Mouse (Mus musculus): Measurements from ENCODE around the gene Cdh23. TPM values are rescaled to one million over a fixed set of nuclear protein-coding genes. Genes with fewer than 3 reads are reported as not detected.
A peak's percentile ranks its signal among the peaks of the same experiment; 100 is the strongest.

Cdh23 gene
- total and polyA plus RNA-seq, 2 experiments from 2014 or later = 1.9 to 13.1 TPM

- H3K36me3 ChIP-seq (ENCODE audit: insufficient read depth) = no peaks in the 10 kb centered on the region
- peak; percentile 29 for DNase-seq
- no peak overlapping the region for H3K4me3 ChIP-seq (ENCODE audit: low read depth, low read length)
- no peaks in the 10 kb centered on the region for H3K9me3 ChIP-seq (ENCODE audit: low read length)
- no peak overlapping the region for H3K9ac ChIP-seq
- no peak for TF ChIP-seq CTCF (IDR thresholded peaks at IDR 0.05; ENCODE audit: low read depth)
- H3K4me2 ChIP-seq (ENCODE audit: low read depth) = no peak overlapping the region
- no peak overlapping the region for H3K27ac ChIP-seq (ENCODE audit: low read depth, low read length)
- no peaks in the 10 kb centered on the region for H3K27me3 ChIP-seq (ENCODE audit: insufficient read depth, low read length)
- ATAC-seq = peak; percentile 55
- WGBS = 41% methylated on average over 2 of the region's 2 CpGs
- no peaks in the 10 kb centered on the region for H3K4me1 ChIP-seq (ENCODE audit: insufficient read depth)
Observed at GRCm38 (mm10) chr10:60491538-60491937, 204.8 kb downstream of the Cdh23 start.

DNA sequence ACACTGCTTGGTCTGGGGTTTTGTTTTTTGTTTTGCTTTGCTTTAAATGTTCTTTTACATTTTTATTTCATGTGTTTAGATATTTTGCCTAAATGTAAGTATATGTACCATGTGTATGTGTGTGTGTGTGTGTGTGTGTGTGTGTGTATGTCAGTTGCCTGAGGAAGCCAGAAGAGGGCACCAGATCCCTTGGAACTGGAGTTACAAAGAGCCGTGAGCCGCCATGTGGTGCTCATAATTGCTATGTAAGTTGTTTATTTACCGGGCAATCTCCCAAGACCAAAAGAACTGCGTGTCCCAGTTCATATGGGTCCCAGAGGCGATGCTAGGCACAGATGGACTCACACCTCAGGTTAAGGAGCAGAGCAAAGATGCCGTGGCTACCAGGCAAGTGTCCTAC lies 214.9 kb downstream of the Cdh23 start:
- TF ChIP-seq CTCF (IDR thresholded peaks at IDR 0.05; ENCODE audit: low read depth) = no peak
- ATAC-seq = no peak

DNA sequence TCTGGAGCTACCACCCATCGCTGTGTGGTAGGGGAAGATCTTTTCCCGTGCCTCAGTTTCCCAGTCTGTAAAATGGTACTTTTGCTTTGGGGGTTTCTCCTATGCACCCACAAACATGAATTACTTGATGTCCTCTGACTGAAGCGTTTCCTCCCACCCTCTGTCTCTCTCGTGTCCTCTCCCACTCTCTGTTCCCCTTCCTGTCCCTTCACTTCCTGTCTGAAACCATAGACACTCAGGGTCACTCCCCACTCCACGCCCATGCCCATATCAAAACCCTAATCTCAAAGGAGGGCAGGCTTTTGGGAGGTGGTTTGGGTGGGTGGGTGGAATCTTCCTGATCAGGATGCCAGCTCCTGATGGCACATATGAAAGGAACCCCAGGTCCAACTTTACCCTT lies 221.7 kb downstream of the Cdh23 start:
- Histone ChIP-seq H3K27ac (ENCODE audit: low read depth, low read length) (no peak overlapping the region), H3K36me3 (ENCODE audit: insufficient read depth) (no peaks in the 10 kb centered on the region), H3K9ac (no peak overlapping the region), H3K4me3 (ENCODE audit: low read depth, low read length) (no peak overlapping the region), H3K27me3 (ENCODE audit: insufficient read depth, low read length) (no peaks in the 10 kb centered on the region), H3K9me3 (ENCODE audit: low read length) (no peaks in the 10 kb centered on the region), H3K4me2 (ENCODE audit: low read depth) (no peak overlapping the region), H3K4me1 (ENCODE audit: insufficient read depth) (no peaks in the 10 kb centered on the region)
- no peak for ATAC-seq
- DNase-seq = no peak
- 86% methylated on average over 5 of the region's 5 CpGs for WGBS
- TF ChIP-seq CTCF (IDR thresholded peaks at IDR 0.05; ENCODE audit: low read depth) = no peak

More for the DNA sequence above, 214.9 kb downstream of the Cdh23 start:
- Histone ChIP-seq H3K27me3 (ENCODE audit: insufficient read depth, low read length) (no peaks in the 10 kb centered on the region), H3K9ac (no peak overlapping the region), H3K36me3 (ENCODE audit: insufficient read depth) (no peaks in the 10 kb centered on the region), H3K4me1 (ENCODE audit: insufficient read depth) (no peaks in the 10 kb centered on the region), H3K4me3 (ENCODE audit: low read depth, low read length) (no peak overlapping the region), H3K27ac (ENCODE audit: low read depth, low read length) (no peak overlapping the region), H3K9me3 (ENCODE audit: low read length) (no peaks in the 10 kb centered on the region), H3K4me2 (ENCODE audit: low read depth) (no peak overlapping the region)
- DNase-seq = no peak
- 90% methylated on average over 6 of the region's 6 CpGs for WGBS

DNA sequence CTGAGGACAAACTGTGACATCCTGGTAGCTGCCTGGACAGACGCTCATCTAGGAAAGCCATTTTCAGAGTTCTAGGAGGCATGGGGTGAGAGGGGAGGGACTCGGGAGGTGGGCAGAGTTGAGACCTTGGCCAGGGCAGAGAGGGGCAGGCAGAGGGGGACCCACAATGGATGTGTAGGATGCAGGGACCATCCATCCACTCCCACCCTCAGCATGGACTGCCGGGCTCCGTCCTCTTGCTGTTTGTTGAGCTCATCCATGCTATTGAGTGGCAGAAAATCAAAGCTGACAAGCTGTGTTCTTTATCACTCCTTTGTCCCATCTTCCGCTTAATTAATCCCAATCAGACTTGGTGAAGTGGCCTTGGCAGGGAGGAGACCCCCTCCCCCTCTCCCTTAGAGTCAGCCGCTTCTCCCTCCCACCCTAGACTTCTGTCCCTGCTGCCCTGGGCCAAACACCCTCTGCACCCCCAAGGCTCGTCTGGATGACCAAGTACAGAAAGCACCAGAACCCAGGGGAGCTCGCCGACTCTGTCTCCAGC lies 222.4 kb downstream of the Cdh23 start:
- ATAC-seq (no peak), DNase-seq (no peak)
- Histone ChIP-seq H3K4me3 (ENCODE audit: low read depth, low read length) (no peak overlapping the region), H3K9me3 (ENCODE audit: low read length) (no peaks in the 10 kb centered on the region), H3K27ac (ENCODE audit: low read depth, low read length) (no peak overlapping the region), H3K9ac (no peak overlapping the region), H3K36me3 (ENCODE audit: insufficient read depth) (no peaks in the 10 kb centered on the region), H3K27me3 (ENCODE audit: insufficient read depth, low read length) (no peaks in the 10 kb centered on the region), H3K4me2 (ENCODE audit: low read depth) (no peak overlapping the region), H3K4me1 (ENCODE audit: insufficient read depth) (no peaks in the 10 kb centered on the region)
- WGBS = 15% methylated on average over 9 of the region's 9 CpGs
- no peak for TF ChIP-seq CTCF (IDR thresholded peaks at IDR 0.05; ENCODE audit: low read depth)

GRCm38 (mm10) chr10:60467752-60468151 lies 228.5 kb downstream of the Cdh23 start:
- ATAC-seq (no peak), DNase-seq (no peak)
- WGBS = 26% methylated on average over 4 of the region's 4 CpGs
- Histone ChIP-seq H3K4me2 (ENCODE audit: low read depth) (no peak overlapping the region), H3K36me3 (ENCODE audit: insufficient read depth) (no peaks in the 10 kb centered on the region), H3K9ac (no peak overlapping the region), H3K4me1 (ENCODE audit: insufficient read depth) (no peaks in the 10 kb centered on the region), H3K27me3 (ENCODE audit: insufficient read depth, low read length) (no peaks in the 10 kb centered on the region), H3K9me3 (ENCODE audit: low read length) (no peaks in the 10 kb centered on the region), H3K27ac (ENCODE audit: low read depth, low read length) (no peak overlapping the region), H3K4me3 (ENCODE audit: low read depth, low read length) (no peak overlapping the region)
- TF ChIP-seq CTCF (IDR thresholded peaks at IDR 0.05; ENCODE audit: low read depth) = no peak

- TF ChIP-seq CTCF (IDR thresholded peaks at IDR 0.05; ENCODE audit: low read depth) = no peak
- Histone ChIP-seq H3K4me2 (ENCODE audit: low read depth) (no peak overlapping the region), H3K4me3 (ENCODE audit: low read depth, low read length) (no peak overlapping the region), H3K27ac (ENCODE audit: low read depth, low read length) (no peak overlapping the region), H3K9ac (no peak overlapping the region), H3K9me3 (ENCODE audit: low read length) (no peaks in the 10 kb centered on the region), H3K36me3 (ENCODE audit: insufficient read depth) (no peaks in the 10 kb centered on the region), H3K27me3 (ENCODE audit: insufficient read depth, low read length) (no peaks in the 10 kb centered on the region), H3K4me1 (ENCODE audit: insufficient read depth) (no peaks in the 10 kb centered on the region)
- no peak for DNase-seq
- WGBS = 89% methylated on average over 13 of the region's 13 CpGs
- ATAC-seq = no peak
Observed at GRCm38 (mm10) chr10:60463953-60464647, 232.2 kb downstream of the Cdh23 start.

GRCm38 (mm10) chr10:60456662-60457397 lies 239.5 kb downstream of the Cdh23 start:
- no peak for DNase-seq
- no peaks in the 10 kb centered on the region for H3K4me1 ChIP-seq (ENCODE audit: insufficient read depth)
- H3K9ac ChIP-seq = no peak overlapping the region
- no peak overlapping the region for H3K4me2 ChIP-seq (ENCODE audit: low read depth)
- H3K4me3 ChIP-seq (ENCODE audit: low read depth, low read length) = no peak overlapping the region
- no peak for ATAC-seq
- no peak overlapping the region for H3K27ac ChIP-seq (ENCODE audit: low read depth, low read length)
- 6% methylated on average over 8 of the region's 8 CpGs for WGBS
- H3K27me3 ChIP-seq (ENCODE audit: insufficient read depth, low read length) = no peaks in the 10 kb centered on the region
- no peaks in the 10 kb centered on the region for H3K36me3 ChIP-seq (ENCODE audit: insufficient read depth)
- no peaks in the 10 kb centered on the region for H3K9me3 ChIP-seq (ENCODE audit: low read length)
- TF ChIP-seq CTCF (IDR thresholded peaks at IDR 0.05; ENCODE audit: low read depth) = no peak

Measured in forebrain, postnatal 0 days (tissue).